Mouse (Mus musculus) CD4-positive, CD25-positive, alpha-beta regulatory T cell, adult 9 weeks (primary cell): ENCODE results near the gene Chd8. TPM values are rescaled to one million over a fixed set of nuclear protein-coding genes. Genes with fewer than 3 reads are reported as not detected.

Experiments
- polyA plus RNA-seq: library from polyadenylated mRNA; unstranded; fragments of 100-300 nt; shearing (Covaris generic); gene quantifications from one replicate; pipeline ENCODE4 v1.2.1, GENCODE M21; 2017

Gene Chd8
- polyA plus RNA-seq: 56.7 TPM

GRCm38 (mm10) chr14:52257484-52258213, at the start of gene Chd8:
Gene Chd8 (minus strand): TSS chr14:52257780.

GRCm38 (mm10) chr14:52304644-52305271, 47.2 kb upstream of the Chd8 start, which contains the start of gene Mettl3:
Gene Mettl3 (minus strand): TSS chr14:52305128.

GRCm38 (mm10) chr14:52278932-52279746, 21.6 kb upstream of the Chd8 start, which contains the start of the genes Tox4 and Rab2b:
Gene Tox4 (plus strand): TSS chr14:52279146.
Gene Rab2b (minus strand): TSS chr14:52279545.

GRCm38 (mm10) chr14:52197156-52197878, 60.3 kb downstream of the Chd8 start, which contains the start of gene Supt16:
Gene Supt16 (minus strand): TSS chr14:52197416.

Other genes with a start within 250 kb of the Chd8 start
- not detected for gene Tmem253, start 242.1 kb downstream of the Chd8 start, polyA plus RNA-seq
- 4.4 TPM for gene Zfp219, start 237.0 kb downstream of the Chd8 start, polyA plus RNA-seq
- gene Olfr221, start 215.3 kb downstream of the Chd8 start, polyA plus RNA-seq: not detected
- gene Hnrnpc, start 153.8 kb downstream of the Chd8 start, polyA plus RNA-seq: 478 TPM
- gene Rpgrip1, start 147.1 kb downstream of the Chd8 start, polyA plus RNA-seq: 6.6 TPM
- gene Supt16, start 60.4 kb downstream of the Chd8 start, polyA plus RNA-seq: 31.0 TPM
- gene Tox4, start 21.4 kb upstream of the Chd8 start, polyA plus RNA-seq: 110 TPM
- gene Rab2b, start 21.8 kb upstream of the Chd8 start, polyA plus RNA-seq: 30.4 TPM
- 73.0 TPM for gene Mettl3, start 47.3 kb upstream of the Chd8 start, polyA plus RNA-seq
- 4.0 TPM for gene Sall2, start 71.0 kb upstream of the Chd8 start, polyA plus RNA-seq
- gene Olfr1513, start 98.6 kb upstream of the Chd8 start, polyA plus RNA-seq: not detected
- not detected for gene Olfr1512, start 121.4 kb upstream of the Chd8 start, polyA plus RNA-seq
- not detected for gene Olfr1511, start 139.6 kb upstream of the Chd8 start, polyA plus RNA-seq
- not detected for gene Olfr1510, start 156.6 kb upstream of the Chd8 start, polyA plus RNA-seq
- gene Olfr1509, start 185.2 kb upstream of the Chd8 start, polyA plus RNA-seq: not detected
- not detected for gene Olfr1508, start 209.7 kb upstream of the Chd8 start, polyA plus RNA-seq
- gene Olfr1507, start 238.0 kb upstream of the Chd8 start, polyA plus RNA-seq: not detected